Mouse (Mus musculus) midbrain, embryonic 13.5 days (tissue): ENCODE measurements around the gene Rap1b. TPM values are rescaled to one million over a fixed set of nuclear protein-coding genes. Genes with fewer than 3 reads are reported as not detected.

Source experiments
- polyA plus RNA-seq: library from polyadenylated mRNA; unstranded; fragments of >200 nt; fragmentation: Nextera tagmentation; extraction: Ambion mirVana; gene quantifications from 2 replicates; pipeline ENCODE4 v1.2.1, GENCODE M21; 2015

Gene Rap1b
- polyA plus RNA-seq, 1 experiment from 2014 or later: 140 TPM

Other genes starting within 250 kb of the Rap1b start
- 3.3 and 5.7 TPM in 2 replicates for gene Cpm, start 216.5 kb downstream of the Rap1b start, polyA plus RNA-seq
- 65.5 and 67.5 TPM in 2 replicates for gene Mdm2, start 135.3 kb downstream of the Rap1b start, polyA plus RNA-seq
- 32.4 and 33.1 TPM in 2 replicates for gene Slc35e3, start 99.7 kb downstream of the Rap1b start, polyA plus RNA-seq
- 44.9 and 45.1 TPM in 2 replicates for gene Nup107, start 53.3 kb downstream of the Rap1b start, polyA plus RNA-seq